Mouse (Mus musculus): ENCODE measurements at regions not wholly inside any gene's neighbourhood (a gene's known extent, or its start where the extent isn't known, plus 50 kb on each side); places are given as distances from the start of the nearest gene placed in this dataset.
A peak's percentile ranks its signal among the peaks of the same experiment; 100 is the strongest.

DNA sequence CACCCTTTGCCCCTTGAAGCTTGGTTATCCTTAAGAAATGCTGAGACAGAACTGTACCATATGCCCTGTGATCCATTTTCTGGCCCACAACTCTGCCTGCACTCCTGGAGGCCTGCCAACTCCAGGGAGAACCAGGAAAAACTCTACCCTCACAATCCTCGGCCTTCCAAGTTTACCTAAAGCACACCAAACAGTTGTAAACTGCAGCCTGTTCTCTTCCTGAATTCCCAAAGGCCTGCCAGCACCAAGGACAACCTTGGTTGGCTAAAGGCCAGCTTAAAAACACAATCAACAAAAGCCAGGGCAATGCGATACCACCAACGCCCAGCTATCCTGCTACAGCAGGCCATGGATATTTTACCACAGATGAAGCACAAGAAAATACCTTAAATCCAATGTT lies 334.5 kb downstream of the Rab28 start:
- no peak overlapping the region for H3K4me3 ChIP-seq (replicated peaks; ENCODE audit: insufficient read depth, low read depth, low read length)
- 67% methylated on average over 3 of the region's 3 CpGs for WGBS
- H3K4me1 ChIP-seq (ENCODE audit: control insufficient read depth, insufficient read depth, low read length): peaks cover 2% of the 10 kb centered on the region; the same call in 1 of the 2 replicates
- TF ChIP-seq CTCF (IDR thresholded peaks at IDR 0.05; ENCODE audit: borderline replicate concordance, insufficient read depth, low read depth, low read length) (no peak), POLR2A (IDR thresholded peaks at IDR 0.05; ENCODE audit: borderline replicate concordance, insufficient read depth, low read length) (no peak)
- H3K27ac ChIP-seq (ENCODE audit: insufficient read depth, low read length): no peak overlapping the region
- DNase-seq: peak in 1 of 2 experiments; percentile 52
- H3K27me3 ChIP-seq (ENCODE audit: control insufficient read depth, insufficient read depth, low read length): no peaks in the 10 kb centered on the region; the same call in 1 of the 2 replicates

DNA sequence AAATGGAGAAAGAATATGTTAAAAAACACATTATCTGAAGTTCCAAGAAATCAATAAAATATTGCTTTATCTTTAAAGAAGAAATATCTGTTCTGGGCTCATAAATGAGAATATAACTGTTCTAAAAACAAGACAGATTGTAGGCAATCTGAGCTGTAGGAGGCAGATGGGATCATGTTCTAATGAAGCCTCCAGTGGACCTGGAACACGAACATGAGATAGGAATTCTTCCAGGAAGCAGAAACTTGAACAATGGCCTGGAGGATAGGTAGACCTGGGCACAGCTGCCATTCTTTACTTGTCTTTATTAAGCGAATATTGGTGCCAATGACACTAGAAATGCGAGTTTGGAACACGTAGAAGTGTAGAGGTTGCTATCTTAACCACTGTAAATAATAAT lies 336.5 kb downstream of the Rab28 start:
- Histone ChIP-seq H3K4me1 (ENCODE audit: control insufficient read depth, insufficient read depth, low read length) (peaks cover 2% of the 10 kb centered on the region; the same call in 1 of the 2 replicates), H3K4me3 (replicated peaks; ENCODE audit: insufficient read depth, low read depth, low read length) (no peak overlapping the region), H3K27ac (ENCODE audit: insufficient read depth, low read length) (no peak overlapping the region), H3K27me3 (ENCODE audit: control insufficient read depth, insufficient read depth, low read length) (no peaks in the 10 kb centered on the region; the same call in 1 of the 2 replicates)
- TF ChIP-seq POLR2A (IDR thresholded peaks at IDR 0.05; ENCODE audit: borderline replicate concordance, insufficient read depth, low read length) (no peak), CTCF (IDR thresholded peaks at IDR 0.05; ENCODE audit: borderline replicate concordance, insufficient read depth, low read depth, low read length) (no peak)
- peak in 1 of 2 experiments; percentile 52 for DNase-seq
- 59% methylated on average over 4 of the region's 4 CpGs for WGBS

DNA sequence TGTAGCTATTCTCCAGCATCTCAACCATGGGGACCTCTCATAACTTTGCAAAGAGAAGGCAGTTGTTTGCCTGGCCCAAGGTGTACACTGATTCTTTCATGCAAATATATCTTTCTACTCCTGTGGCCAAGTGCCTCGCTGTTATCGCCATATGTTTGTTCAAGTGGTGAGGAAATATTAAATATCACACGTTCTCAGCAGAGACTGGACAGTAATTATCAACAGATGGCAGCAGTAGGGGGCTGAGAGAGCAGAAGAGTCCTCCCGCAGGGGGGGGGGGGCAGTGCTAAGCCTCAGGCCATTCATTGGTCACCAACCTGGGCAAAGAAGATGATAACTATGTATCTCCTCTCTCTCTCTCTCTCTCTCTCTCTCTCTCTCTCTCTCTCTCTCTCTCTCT lies 337.6 kb downstream of the Rab28 start:
- TF ChIP-seq POLR2A (IDR thresholded peaks at IDR 0.05; ENCODE audit: borderline replicate concordance, insufficient read depth, low read length) (no peak), CTCF (IDR thresholded peaks at IDR 0.05; ENCODE audit: borderline replicate concordance, insufficient read depth, low read depth, low read length) (no peak)
- DNase-seq: peak; percentile 76 to 95
- H3K27ac ChIP-seq (ENCODE audit: insufficient read depth, low read length): no peak overlapping the region
- H3K27me3 ChIP-seq (ENCODE audit: control insufficient read depth, insufficient read depth, low read length): no peaks in the 10 kb centered on the region; the same call in 1 of the 2 replicates
- H3K4me1 ChIP-seq (ENCODE audit: control insufficient read depth, insufficient read depth, low read length): peaks cover 2% of the 10 kb centered on the region; the same call in 1 of the 2 replicates
- no peak overlapping the region for H3K4me3 ChIP-seq (replicated peaks; ENCODE audit: insufficient read depth, low read depth, low read length)
- 6% methylated on average over 4 of the region's 4 CpGs for WGBS

DNA sequence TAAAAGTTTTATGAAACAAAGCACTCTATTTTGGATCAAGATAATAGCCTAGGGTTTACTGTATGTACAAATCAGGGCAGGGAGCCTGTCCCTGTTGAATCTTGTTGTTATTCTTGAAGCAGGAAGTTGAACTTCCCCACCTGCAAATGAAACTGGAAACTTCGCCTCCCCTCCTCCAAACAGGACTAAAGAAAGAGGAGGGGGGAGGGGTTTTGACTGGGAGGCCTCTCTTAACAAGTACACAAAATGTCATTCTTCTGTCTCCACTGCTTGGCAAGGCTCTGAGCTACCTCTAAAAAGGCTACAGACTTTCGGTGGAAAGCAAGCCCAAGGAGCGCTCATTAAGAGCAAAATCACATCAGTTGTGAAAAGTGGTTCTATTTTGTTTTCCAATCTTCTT lies 338.1 kb downstream of the Rab28 start:
- Histone ChIP-seq H3K4me3 (replicated peaks; ENCODE audit: insufficient read depth, low read depth, low read length) (no peak overlapping the region), H3K27me3 (ENCODE audit: control insufficient read depth, insufficient read depth, low read length) (no peaks in the 10 kb centered on the region), H3K4me1 (ENCODE audit: control insufficient read depth, insufficient read depth, low read length) (peaks cover 2% of the 10 kb centered on the region; the same call in 1 of the 2 replicates), H3K27ac (ENCODE audit: insufficient read depth, low read length) (no peak overlapping the region)
- TF ChIP-seq CTCF (IDR thresholded peaks at IDR 0.05; ENCODE audit: borderline replicate concordance, insufficient read depth, low read depth, low read length) (no peak), POLR2A (IDR thresholded peaks at IDR 0.05; ENCODE audit: borderline replicate concordance, insufficient read depth, low read length) (no peak)
- 53% methylated on average over 3 of the region's 3 CpGs for WGBS
- no peak for DNase-seq

DNA sequence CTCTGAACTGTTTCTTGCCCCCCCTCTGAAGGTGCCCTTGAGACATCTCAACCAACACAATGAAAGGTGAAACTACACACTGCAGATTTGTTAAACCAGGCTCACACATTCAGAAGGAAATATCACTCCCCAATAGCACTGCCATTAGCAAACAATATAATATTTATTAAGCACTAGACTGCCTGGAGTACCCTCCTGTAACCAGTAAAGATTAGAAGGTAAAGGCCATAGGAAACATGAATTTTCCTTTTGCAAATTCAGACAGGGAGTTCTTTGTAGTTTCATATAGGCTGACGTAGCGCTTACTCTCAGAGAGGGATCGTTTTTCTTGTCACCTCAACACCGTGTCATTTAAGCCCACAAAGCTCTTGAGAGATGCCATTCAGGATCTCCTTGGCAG lies 342.1 kb downstream of the Rab28 start:
- no peak overlapping the region for H3K27ac ChIP-seq (ENCODE audit: insufficient read depth, low read length)
- WGBS: 95% methylated on average over 4 of the region's 4 CpGs
- no peak for DNase-seq
- no peak overlapping the region for H3K4me3 ChIP-seq (replicated peaks; ENCODE audit: insufficient read depth, low read depth, low read length)
- H3K4me1 ChIP-seq (ENCODE audit: control insufficient read depth, insufficient read depth, low read length): no peaks in the 10 kb centered on the region; the same call in 1 of the 2 replicates
- TF ChIP-seq POLR2A (IDR thresholded peaks at IDR 0.05; ENCODE audit: borderline replicate concordance, insufficient read depth, low read length) (no peak), CTCF (IDR thresholded peaks at IDR 0.05; ENCODE audit: borderline replicate concordance, insufficient read depth, low read depth, low read length) (no peak)
- no peaks in the 10 kb centered on the region; the same call in 1 of the 2 replicates for H3K27me3 ChIP-seq (ENCODE audit: control insufficient read depth, insufficient read depth, low read length)

DNA sequence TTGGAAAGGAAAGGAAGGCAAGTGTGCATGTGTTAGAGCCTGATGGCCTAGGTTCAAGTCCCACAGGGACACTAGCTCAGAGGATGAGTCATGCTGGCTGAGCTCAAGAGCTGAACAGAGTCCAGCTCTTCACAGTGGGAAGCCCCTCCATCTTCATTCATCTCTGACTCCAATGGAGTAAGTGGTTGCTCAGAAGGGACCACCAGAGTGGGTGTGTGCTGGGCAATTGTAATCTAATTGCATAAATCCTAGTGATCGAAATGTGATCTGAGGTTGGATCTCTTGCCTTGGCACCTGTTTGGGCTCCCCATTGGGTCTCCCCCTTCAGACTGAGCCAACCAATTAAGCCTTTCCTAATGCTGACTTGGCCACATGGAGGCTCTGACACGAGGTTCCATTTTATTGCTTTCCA lies 359.5 kb downstream of the Rab28 start:
- TF ChIP-seq CTCF (IDR thresholded peaks at IDR 0.05; ENCODE audit: borderline replicate concordance, insufficient read depth, low read depth, low read length) (no peak), POLR2A (IDR thresholded peaks at IDR 0.05; ENCODE audit: borderline replicate concordance, insufficient read depth, low read length) (no peak)
- no peak overlapping the region for H3K27ac ChIP-seq (ENCODE audit: insufficient read depth, low read length)
- H3K27me3 ChIP-seq (ENCODE audit: control insufficient read depth, insufficient read depth, low read length): no peaks in the 10 kb centered on the region; the same call in 1 of the 2 replicates
- peaks cover 16% of the 10 kb centered on the region; the same call in 1 of the 2 replicates for H3K4me1 ChIP-seq (ENCODE audit: control insufficient read depth, insufficient read depth, low read length)
- peak; percentile 75 to 86 for DNase-seq
- H3K4me3 ChIP-seq (replicated peaks; ENCODE audit: insufficient read depth, low read depth, low read length): no peak overlapping the region
- 3% methylated on average over 2 of the region's 2 CpGs for WGBS

DNA sequence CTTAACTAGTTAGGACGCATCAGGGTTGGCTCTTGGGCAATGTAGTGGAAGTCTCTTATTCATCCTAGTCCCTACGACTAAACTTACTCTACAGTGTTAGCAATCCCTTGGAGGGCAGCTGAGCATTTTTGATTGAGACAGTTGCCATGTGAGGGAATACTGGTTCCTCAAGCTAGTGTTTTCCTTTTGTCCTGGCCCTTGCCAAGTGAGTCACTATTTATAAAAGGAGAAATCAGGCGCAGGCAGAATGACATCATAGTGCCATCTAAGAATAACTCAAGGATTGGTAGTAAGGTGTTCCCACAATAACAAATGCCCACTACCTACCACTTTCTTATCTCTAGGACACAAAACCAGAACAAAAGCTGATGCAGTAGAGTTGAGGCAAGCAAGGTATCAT lies 360.5 kb downstream of the Rab28 start:
- no peak overlapping the region for H3K27ac ChIP-seq (ENCODE audit: insufficient read depth, low read length)
- 71% methylated on average over 3 of the region's 3 CpGs for WGBS
- no peaks in the 10 kb centered on the region; the same call in 1 of the 2 replicates for H3K27me3 ChIP-seq (ENCODE audit: control insufficient read depth, insufficient read depth, low read length)
- TF ChIP-seq CTCF (IDR thresholded peaks at IDR 0.05; ENCODE audit: borderline replicate concordance, insufficient read depth, low read depth, low read length) (no peak), POLR2A (IDR thresholded peaks at IDR 0.05; ENCODE audit: borderline replicate concordance, insufficient read depth, low read length) (no peak)
- H3K4me1 ChIP-seq (ENCODE audit: control insufficient read depth, insufficient read depth, low read length): peaks cover 16% of the 10 kb centered on the region; the same call in 1 of the 2 replicates
- no peak overlapping the region for H3K4me3 ChIP-seq (replicated peaks; ENCODE audit: insufficient read depth, low read depth, low read length)
- peak in 1 of 2 experiments; percentile 68 for DNase-seq

DNA sequence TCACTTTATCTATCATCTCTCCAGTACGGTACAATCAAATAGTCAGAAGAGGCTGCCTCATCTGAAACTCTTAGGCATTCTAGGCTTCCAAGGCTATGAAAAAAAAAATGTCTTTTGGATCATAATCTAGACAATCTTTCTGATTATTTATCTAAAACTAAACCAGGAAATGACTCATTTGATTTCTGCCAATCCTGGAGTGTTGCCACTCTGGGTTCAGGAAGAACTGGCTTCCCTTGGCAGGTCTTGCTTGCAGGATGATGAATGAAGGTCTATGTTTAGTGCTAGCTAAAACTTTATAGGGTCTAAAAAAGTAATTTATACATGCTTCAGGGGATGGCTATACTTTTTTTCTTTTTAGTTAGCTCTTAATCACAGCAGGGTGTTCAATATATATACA lies 367.4 kb downstream of the Rab28 start:
- WGBS: 86% methylated on average over 1 of the region's 1 CpGs
- no peaks in the 10 kb centered on the region; the same call in 1 of the 2 replicates for H3K27me3 ChIP-seq (ENCODE audit: control insufficient read depth, insufficient read depth, low read length)
- DNase-seq: no peak
- H3K27ac ChIP-seq (ENCODE audit: insufficient read depth, low read length): no peak overlapping the region
- H3K4me1 ChIP-seq (ENCODE audit: control insufficient read depth, insufficient read depth, low read length): no peaks in the 10 kb centered on the region
- TF ChIP-seq CTCF (IDR thresholded peaks at IDR 0.05; ENCODE audit: borderline replicate concordance, insufficient read depth, low read depth, low read length): no peak
- no peak for TF ChIP-seq POLR2A (IDR thresholded peaks at IDR 0.05; ENCODE audit: borderline replicate concordance, insufficient read depth, low read length)
- H3K4me3 ChIP-seq (replicated peaks; ENCODE audit: insufficient read depth, low read depth, low read length): no peak overlapping the region

Measured in cerebellum, adult 2 months (tissue).